Mouse (Mus musculus): ENCODE results near the gene Nmnat2. TPM values are rescaled to one million over a fixed set of nuclear protein-coding genes. Genes with fewer than 3 reads are reported as not detected.

Nmnat2 gene
- polyA plus RNA-seq, 1 experiment from 2014 or later = 3.8 TPM

DNA sequence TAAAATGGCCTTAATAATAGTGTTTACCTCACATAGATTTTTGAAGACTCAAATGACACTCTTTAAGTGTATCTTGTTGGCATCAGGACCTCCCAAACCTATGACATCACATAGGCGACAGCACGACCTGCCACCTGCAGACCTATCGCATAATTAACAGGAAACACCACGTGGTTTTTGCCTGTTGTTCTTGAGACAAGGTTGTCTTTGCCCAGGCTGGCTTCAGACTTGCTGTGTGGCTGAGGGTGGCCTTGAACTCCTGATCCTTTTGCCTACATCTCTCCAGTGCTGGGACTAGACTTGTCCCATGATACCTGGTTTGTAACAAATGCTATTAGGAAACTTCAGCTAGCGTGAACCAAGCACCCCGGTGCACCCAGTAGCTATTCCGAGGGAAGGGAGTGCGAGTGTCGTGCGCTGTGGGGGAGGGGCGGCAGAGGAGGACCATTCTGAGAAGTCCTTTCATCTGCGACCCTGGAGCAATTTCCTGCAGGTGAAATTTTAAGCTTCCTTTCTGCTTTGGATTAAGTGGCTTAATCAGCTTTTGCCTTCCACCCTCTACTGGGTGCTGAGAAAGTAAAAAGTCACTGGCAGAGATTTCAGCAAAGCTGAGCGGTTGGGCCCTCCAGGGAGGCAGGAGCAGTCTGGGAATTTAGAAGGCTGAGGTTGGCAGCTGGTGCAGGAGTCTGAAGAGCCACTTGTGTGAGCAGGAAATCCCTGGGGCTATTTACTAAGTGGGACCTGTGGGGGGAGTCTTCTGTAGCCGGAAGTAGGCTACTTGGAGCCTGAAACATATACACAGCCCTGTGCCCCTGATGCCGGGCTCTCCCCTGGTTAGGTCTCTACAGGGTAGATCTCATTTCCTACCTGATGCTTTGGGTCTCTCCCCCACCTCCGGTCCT lies 141.3 kb downstream of the Nmnat2 start:
- H3K4me2 ChIP-seq (ENCODE audit: low read depth, low read length) = peak overlapping the region; percentile 11; the same call in 1 of the 2 replicates
- no peaks in the 10 kb centered on the region for H3K9me3 ChIP-seq (ENCODE audit: control insufficient read depth, low read length)
- peaks cover 38% of the 10 kb centered on the region for H3K4me1 ChIP-seq (replicated peaks; ENCODE audit: control insufficient read depth, insufficient read depth, low read length)
- no peak overlapping the region for H3K4me3 ChIP-seq (ENCODE audit: low read length)
- H3K36me3 ChIP-seq (ENCODE audit: control insufficient read depth, insufficient read depth, low read length) = no peaks in the 10 kb centered on the region
- 22% methylated on average over 16 of the region's 16 CpGs for WGBS
- H3K9ac ChIP-seq (ENCODE audit: low read length) = no peak overlapping the region
- H3K27ac ChIP-seq (ENCODE audit: low read length) = peak overlapping the region; percentile 86
- no peaks in the 10 kb centered on the region for H3K27me3 ChIP-seq (ENCODE audit: control insufficient read depth, insufficient read depth, low read depth, low read length)
- peak; percentile 59 for ATAC-seq (ENCODE audit: low read depth)

DNA sequence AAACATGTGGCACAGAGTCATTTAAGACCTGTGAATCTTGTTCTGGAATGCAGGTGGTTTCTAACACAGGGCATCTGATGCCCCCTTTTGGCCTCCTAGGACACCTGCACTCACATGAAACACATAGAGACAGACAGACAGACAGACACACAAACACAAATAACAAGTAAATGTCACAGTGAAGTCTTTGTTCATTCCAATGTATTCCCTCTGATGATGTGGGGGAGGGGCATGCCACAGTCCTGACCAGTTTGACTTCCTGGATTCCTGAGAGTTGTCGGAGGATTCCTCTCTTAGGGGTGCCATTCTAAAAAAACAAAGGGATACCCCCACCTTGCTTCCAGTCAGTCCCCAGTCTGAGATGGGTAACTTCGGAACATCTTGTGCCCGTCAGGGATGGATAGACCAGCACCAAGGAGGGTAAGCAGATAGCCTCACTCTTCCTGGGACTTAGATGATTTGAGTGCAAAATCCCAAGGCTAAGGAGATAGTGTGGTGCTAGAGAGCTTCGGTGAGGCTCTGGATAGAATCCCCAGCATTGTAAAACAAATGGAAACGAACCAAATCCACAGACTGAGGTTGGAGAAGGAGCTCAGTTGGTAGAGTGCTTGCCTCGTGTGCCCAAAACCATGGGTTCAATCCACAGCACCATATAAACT lies 142.4 kb downstream of the Nmnat2 start:
- Histone ChIP-seq H3K4me1 (replicated peaks; ENCODE audit: control insufficient read depth, insufficient read depth, low read length) (peaks cover 33% of the 10 kb centered on the region), H3K4me3 (ENCODE audit: low read length) (no peak overlapping the region), H3K27ac (ENCODE audit: low read length) (peak overlapping the region; percentile 86), H3K36me3 (ENCODE audit: control insufficient read depth, insufficient read depth, low read length) (no peaks in the 10 kb centered on the region), H3K4me2 (ENCODE audit: low read depth, low read length) (no peak overlapping the region), H3K27me3 (ENCODE audit: control insufficient read depth, insufficient read depth, low read depth, low read length) (no peaks in the 10 kb centered on the region), H3K9ac (ENCODE audit: low read length) (no peak overlapping the region), H3K9me3 (ENCODE audit: control insufficient read depth, low read length) (no peaks in the 10 kb centered on the region)
- ATAC-seq (ENCODE audit: low read depth) = no peak
- 84% methylated on average over 6 of the region's 6 CpGs for WGBS

DNA sequence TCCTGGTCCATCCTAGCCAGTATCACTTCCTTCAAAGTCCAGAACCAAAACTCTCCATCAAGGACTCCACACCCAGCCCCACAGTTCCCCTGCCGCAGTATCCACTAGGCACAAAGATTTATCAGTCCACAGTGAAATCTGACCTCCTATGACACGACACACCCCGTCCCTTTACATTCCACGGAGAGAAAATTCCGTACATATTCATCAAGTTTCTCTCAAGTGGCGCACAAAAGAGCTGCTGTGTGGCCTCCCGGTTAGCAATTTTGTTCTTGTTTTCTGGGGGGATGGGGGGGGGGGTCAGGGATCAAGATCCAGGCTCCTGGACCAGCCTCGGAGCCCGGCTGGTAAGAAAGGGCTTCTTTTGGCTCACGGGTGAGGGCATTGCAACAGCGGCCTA lies 143.8 kb downstream of the Nmnat2 start:
- Histone ChIP-seq H3K4me3 (ENCODE audit: low read length) (no peak overlapping the region), H3K4me2 (ENCODE audit: low read depth, low read length) (no peak overlapping the region), H3K27ac (ENCODE audit: low read length) (peak overlapping the region; percentile 70), H3K36me3 (ENCODE audit: control insufficient read depth, insufficient read depth, low read length) (no peaks in the 10 kb centered on the region), H3K9me3 (ENCODE audit: control insufficient read depth, low read length) (no peaks in the 10 kb centered on the region), H3K9ac (ENCODE audit: low read length) (no peak overlapping the region), H3K4me1 (replicated peaks; ENCODE audit: control insufficient read depth, insufficient read depth, low read length) (peaks cover 33% of the 10 kb centered on the region), H3K27me3 (ENCODE audit: control insufficient read depth, insufficient read depth, low read depth, low read length) (no peaks in the 10 kb centered on the region)
- WGBS = 37% methylated on average over 11 of the region's 11 CpGs
- no peak for ATAC-seq (ENCODE audit: low read depth)

DNA sequence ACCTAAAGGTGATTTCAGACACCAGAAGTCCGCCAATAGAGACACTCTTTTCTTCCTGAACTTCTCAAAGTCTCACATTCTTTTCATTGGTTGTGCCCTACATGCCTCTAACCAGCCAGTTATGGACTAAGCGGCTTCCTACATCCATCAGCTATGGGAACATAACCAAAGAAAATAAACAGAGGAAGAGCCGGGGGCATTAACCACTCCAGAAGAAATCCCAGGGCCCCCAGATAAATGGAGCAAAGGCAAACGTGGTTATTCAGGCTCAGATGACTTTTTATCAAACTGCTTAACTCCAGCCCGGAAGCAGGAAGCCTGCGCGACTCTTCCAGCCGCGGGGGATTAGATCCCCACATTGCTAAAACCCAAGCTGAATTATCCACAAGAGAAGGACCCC lies 146.1 kb downstream of the Nmnat2 start:
- Histone ChIP-seq H3K36me3 (ENCODE audit: control insufficient read depth, insufficient read depth, low read length) (no peaks in the 10 kb centered on the region), H3K4me1 (replicated peaks; ENCODE audit: control insufficient read depth, insufficient read depth, low read length) (peaks cover 21% of the 10 kb centered on the region), H3K9me3 (ENCODE audit: control insufficient read depth, low read length) (no peaks in the 10 kb centered on the region), H3K27me3 (ENCODE audit: control insufficient read depth, insufficient read depth, low read depth, low read length) (no peaks in the 10 kb centered on the region), H3K4me3 (ENCODE audit: low read length) (no peak overlapping the region), H3K27ac (ENCODE audit: low read length) (peak overlapping the region; percentile 34), H3K9ac (ENCODE audit: low read length) (no peak overlapping the region; the same call in 1 of the 2 replicates), H3K4me2 (ENCODE audit: low read depth, low read length) (no peak overlapping the region)
- 21% methylated on average over 9 of the region's 9 CpGs for WGBS
- peak; percentile 17; the same call in 1 of the 2 replicates for ATAC-seq (ENCODE audit: low read depth)

DNA sequence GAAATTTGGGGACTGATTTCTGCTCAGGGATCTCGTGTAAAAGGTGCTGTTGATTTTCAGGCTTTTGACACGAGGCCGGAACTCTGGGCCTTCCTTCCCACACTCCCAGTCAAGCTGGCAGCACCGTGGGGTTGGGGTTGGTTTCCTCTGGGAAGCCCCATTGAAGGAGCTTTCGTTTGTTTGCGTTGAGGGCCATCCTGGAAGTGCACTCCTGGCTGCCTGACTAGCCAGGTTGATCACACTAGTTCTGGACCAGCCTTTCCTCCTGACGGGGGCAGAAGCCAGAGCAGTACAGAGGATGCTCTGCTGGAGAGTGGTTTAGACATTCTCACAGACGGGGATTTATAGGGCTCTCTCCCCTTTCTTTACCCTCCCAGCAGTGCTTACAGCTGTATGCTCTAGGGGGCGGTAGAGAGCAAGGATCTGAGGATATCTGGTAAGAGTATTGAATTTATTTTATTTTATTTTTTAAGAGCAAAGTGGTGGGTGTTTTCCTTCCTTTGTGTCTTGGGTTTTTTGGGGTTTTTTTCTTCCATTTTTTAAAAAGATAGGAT lies 146.6 kb downstream of the Nmnat2 start:
- Histone ChIP-seq H3K9ac (ENCODE audit: low read length) (peak overlapping the region; percentile 51; the same call in 1 of the 2 replicates), H3K4me3 (ENCODE audit: low read length) (no peak overlapping the region), H3K27me3 (ENCODE audit: control insufficient read depth, insufficient read depth, low read depth, low read length) (no peaks in the 10 kb centered on the region), H3K27ac (ENCODE audit: low read length) (peak overlapping the region; percentile 34), H3K4me1 (replicated peaks; ENCODE audit: control insufficient read depth, insufficient read depth, low read length) (peaks cover 19% of the 10 kb centered on the region), H3K4me2 (ENCODE audit: low read depth, low read length) (no peak overlapping the region), H3K36me3 (ENCODE audit: control insufficient read depth, insufficient read depth, low read length) (no peaks in the 10 kb centered on the region), H3K9me3 (ENCODE audit: control insufficient read depth, low read length) (no peaks in the 10 kb centered on the region)
- ATAC-seq (ENCODE audit: low read depth) = peak; percentile 49
- 15% methylated on average over 9 of the region's 9 CpGs for WGBS

DNA sequence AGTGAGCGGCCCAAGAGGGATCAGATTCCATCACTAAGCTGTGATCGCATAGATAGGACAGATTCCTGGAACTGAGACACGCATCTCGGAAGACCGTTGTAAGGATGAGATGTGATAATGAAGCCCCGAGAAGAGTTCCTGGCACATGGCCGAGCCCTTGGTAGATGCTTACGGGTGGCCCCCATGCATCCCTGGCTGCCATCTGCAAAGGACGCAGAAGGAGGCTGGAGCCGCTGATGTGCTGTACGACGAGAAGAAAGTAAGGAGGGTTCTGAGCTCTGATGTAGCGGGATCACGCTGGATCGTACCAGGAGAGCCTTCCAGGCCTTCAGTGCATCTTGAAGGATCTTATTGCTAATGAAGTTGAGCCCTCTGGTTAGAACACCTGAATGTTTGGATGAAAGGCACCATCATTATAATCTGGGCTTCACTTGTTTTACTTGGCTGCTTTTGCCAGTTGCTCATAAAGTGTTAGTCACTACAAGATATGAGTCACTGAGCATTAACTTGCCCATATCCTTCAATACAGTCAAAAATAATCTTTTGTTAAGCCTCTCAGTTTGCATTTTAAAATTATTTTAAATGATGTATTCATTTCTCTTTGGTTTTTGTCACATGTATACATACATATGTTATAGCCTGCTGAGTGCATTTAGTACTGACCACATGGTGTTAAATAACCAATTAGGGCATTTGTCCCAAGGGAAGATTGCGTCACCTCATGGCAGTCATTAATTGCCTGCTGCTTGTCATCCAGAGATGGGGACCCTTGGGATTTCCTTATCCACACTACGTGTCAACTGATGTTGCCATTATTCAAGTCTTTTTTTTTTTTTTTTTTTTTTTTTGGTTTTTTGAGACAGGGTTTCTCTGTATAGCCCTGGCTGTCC lies 147.7 kb downstream of the Nmnat2 start:
- Histone ChIP-seq H3K9ac (ENCODE audit: low read length) (no peak overlapping the region), H3K27me3 (ENCODE audit: control insufficient read depth, insufficient read depth, low read depth, low read length) (no peaks in the 10 kb centered on the region), H3K4me2 (ENCODE audit: low read depth, low read length) (no peak overlapping the region), H3K9me3 (ENCODE audit: control insufficient read depth, low read length) (no peaks in the 10 kb centered on the region), H3K36me3 (ENCODE audit: control insufficient read depth, insufficient read depth, low read length) (no peaks in the 10 kb centered on the region), H3K4me3 (ENCODE audit: low read length) (no peak overlapping the region), H3K4me1 (replicated peaks; ENCODE audit: control insufficient read depth, insufficient read depth, low read length) (peaks cover 16% of the 10 kb centered on the region), H3K27ac (ENCODE audit: low read length) (no peak overlapping the region)
- no peak for ATAC-seq (ENCODE audit: low read depth)
- WGBS = 91% methylated on average over 17 of the region's 17 CpGs

DNA sequence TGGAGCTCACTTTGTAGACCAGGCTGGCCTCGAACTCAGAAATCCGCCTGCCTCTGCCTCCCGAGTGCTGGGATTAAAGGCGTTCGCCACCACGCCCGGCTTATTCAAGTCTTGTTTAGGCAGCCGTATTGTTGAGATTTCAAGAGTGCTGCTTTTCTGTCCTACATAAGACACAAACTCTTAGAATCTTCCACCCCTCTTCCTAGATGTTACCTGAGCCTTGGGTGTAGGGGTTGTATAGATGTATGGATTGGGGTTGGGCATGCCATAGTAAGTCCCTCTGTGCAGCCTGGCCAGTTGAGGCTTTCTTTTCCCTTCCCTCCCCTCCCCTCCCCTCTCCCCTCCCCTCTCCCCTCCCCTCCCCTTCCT lies 148.4 kb downstream of the Nmnat2 start:
- Histone ChIP-seq H3K27me3 (ENCODE audit: control insufficient read depth, insufficient read depth, low read depth, low read length) (no peaks in the 10 kb centered on the region), H3K4me2 (ENCODE audit: low read depth, low read length) (no peak overlapping the region), H3K9ac (ENCODE audit: low read length) (no peak overlapping the region), H3K4me3 (ENCODE audit: low read length) (no peak overlapping the region), H3K27ac (ENCODE audit: low read length) (no peak overlapping the region), H3K36me3 (ENCODE audit: control insufficient read depth, insufficient read depth, low read length) (no peaks in the 10 kb centered on the region), H3K4me1 (replicated peaks; ENCODE audit: control insufficient read depth, insufficient read depth, low read length) (peaks cover 16% of the 10 kb centered on the region), H3K9me3 (ENCODE audit: control insufficient read depth, low read length) (no peaks in the 10 kb centered on the region)
- no peak for ATAC-seq (ENCODE audit: low read depth)
- 96% methylated on average over 8 of the region's 8 CpGs for WGBS

DNA sequence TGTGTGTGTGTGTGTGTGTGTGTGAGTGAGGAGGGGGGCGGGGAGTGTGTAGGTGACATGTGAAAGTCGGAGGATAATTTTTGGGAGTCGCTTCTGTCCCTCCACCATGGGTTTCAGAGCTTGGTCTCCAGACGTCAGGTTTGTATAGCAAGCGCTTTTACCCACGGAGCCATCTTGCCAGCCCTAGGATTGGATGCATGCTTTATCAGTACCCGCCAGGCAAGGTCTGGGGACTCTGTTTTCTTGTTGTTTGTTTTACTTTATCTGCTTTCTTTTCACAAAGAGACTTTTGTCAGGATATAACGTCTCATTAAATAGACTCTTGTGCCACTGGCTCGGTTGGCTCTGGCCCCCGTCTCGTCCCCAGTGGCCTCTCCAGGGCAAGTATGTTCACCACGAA lies 150.0 kb downstream of the Nmnat2 start:
- no peaks in the 10 kb centered on the region for H3K9me3 ChIP-seq (ENCODE audit: control insufficient read depth, low read length)
- no peak overlapping the region for H3K9ac ChIP-seq (ENCODE audit: low read length)
- WGBS = 62% methylated on average over 10 of the region's 12 CpGs
- H3K4me2 ChIP-seq (ENCODE audit: low read depth, low read length) = no peak overlapping the region
- H3K27ac ChIP-seq (ENCODE audit: low read length) = no peak overlapping the region
- H3K36me3 ChIP-seq (ENCODE audit: control insufficient read depth, insufficient read depth, low read length) = no peaks in the 10 kb centered on the region
- H3K27me3 ChIP-seq (ENCODE audit: control insufficient read depth, insufficient read depth, low read depth, low read length) = no peaks in the 10 kb centered on the region
- H3K4me3 ChIP-seq (ENCODE audit: low read length) = no peak overlapping the region
- no peak for ATAC-seq (ENCODE audit: low read depth)
- H3K4me1 ChIP-seq (replicated peaks; ENCODE audit: control insufficient read depth, insufficient read depth, low read length) = peaks cover 12% of the 10 kb centered on the region
